ENCODE assay signal across 9 mouse cellular contexts in the genomic region with DNA sequence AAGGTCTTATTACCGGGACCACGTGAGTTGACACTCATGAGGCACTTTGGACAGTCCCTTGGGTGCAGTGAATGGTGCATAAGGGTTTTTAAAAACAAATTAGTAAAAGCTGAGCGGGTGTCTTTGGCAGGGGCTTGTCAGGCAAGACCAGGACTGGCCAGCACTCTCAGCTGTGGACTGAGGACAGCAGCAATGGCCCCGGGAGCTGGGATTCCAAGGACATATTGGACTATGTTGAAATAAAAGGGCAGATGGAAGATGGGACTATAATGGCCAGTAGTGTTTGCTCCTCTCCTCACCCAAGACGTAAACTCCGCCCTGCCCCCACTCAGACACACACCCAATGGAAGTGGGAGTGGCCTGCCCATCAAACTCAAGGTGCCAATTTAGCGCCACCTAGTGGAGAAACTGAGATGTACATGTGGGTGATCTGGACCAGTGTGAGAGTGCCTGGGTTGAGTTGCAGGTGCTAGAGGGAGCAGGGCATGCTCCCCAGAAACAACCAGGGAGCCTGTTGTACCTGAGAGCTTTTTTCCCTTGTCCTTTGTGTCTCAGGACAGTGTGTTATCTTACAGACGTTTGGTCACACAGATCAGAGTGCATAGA.
A peak's percentile ranks its signal among the peaks of the same experiment; 100 is the strongest.
DNase-seq lines count a peak whose midpoint lies in the region; ATAC-seq lines count a peak whose summit lies in the region.
"Had no signal": no experiment of that assay in that cellular context is flagged by ENCODE, and none has a peak within 500 bp of the region (broad histone marks: within the 10 kb centered on the region; RNA-seq: fewer than 3 reads in every experiment).

No protein-coding gene starts in this region.

- H3K4me3 ChIP-seq in embryonic facial prominence, embryonic 10.5 days: no peak overlapping the region
- H3K4me3 ChIP-seq in hindbrain, embryonic 10.5 days: no peak overlapping the region
- H3K4me3 ChIP-seq: liver, embryonic 15.5 days had no signal

- 19% methylated on average over 8 of the region's 8 CpGs for WGBS in embryonic facial prominence, embryonic 10.5 days
- 22% methylated on average over 8 of the region's 8 CpGs for WGBS in hindbrain, embryonic 10.5 days

- H3K4me1 ChIP-seq in embryonic facial prominence, embryonic 10.5 days: peaks cover 35% of the 10 kb centered on the region
- peaks cover 41% of the 10 kb centered on the region for H3K4me1 ChIP-seq in hindbrain, embryonic 10.5 days (replicated peaks)
- H3K4me1 ChIP-seq: liver, embryonic 15.5 days had no signal

- no peak overlapping the region for H3K27ac ChIP-seq in embryonic facial prominence, embryonic 10.5 days (replicated peaks)
- H3K27ac ChIP-seq in hindbrain, embryonic 10.5 days: no peak overlapping the region
- H3K27ac ChIP-seq: liver, embryonic 15.5 days had no signal

- DNase-seq in cerebellum, adult 11 months: peak; percentile 28
- peak; percentile 79 for DNase-seq in adrenal gland, postnatal 10 days
- DNase-seq in embryonic facial prominence, embryonic 10.5 days (ENCODE audit: low spot score): peak; percentile 76
- peak; percentile 83 for DNase-seq in hindbrain, embryonic 10.5 days (ENCODE audit: low spot score)
- peak; percentile 35 for DNase-seq in layer of hippocampus, adult 9-10 months (ENCODE audit: low spot score)
- peak; percentile 61 for DNase-seq in lung, postnatal 10 days
- peak; percentile 54 for DNase-seq in right cerebral cortex, postnatal 14 days

- no peak for ATAC-seq in cerebellum, adult (ENCODE audit: insufficient number of reproducible peaks, low FRiP score, low TSS enrichment)

- no peaks in the 10 kb centered on the region for H3K9me3 ChIP-seq in embryonic facial prominence, embryonic 10.5 days
- no peaks in the 10 kb centered on the region for H3K9me3 ChIP-seq in hindbrain, embryonic 10.5 days
- H3K9me3 ChIP-seq: liver, embryonic 15.5 days had no signal

- no peaks in the 10 kb centered on the region for H3K36me3 ChIP-seq in embryonic facial prominence, embryonic 10.5 days (replicated peaks)
- H3K36me3 ChIP-seq in hindbrain, embryonic 10.5 days: no peaks in the 10 kb centered on the region
- H3K36me3 ChIP-seq: liver, embryonic 15.5 days had no signal

- peaks cover 80% of the 10 kb centered on the region for H3K27me3 ChIP-seq in embryonic facial prominence, embryonic 10.5 days (replicated peaks; ENCODE audit: low read depth, poor library complexity, severe bottlenecking)
- H3K27me3 ChIP-seq in hindbrain, embryonic 10.5 days (ENCODE audit: insufficient read depth, poor library complexity, severe bottlenecking): peaks cover 66% of the 10 kb centered on the region

Comparison
In these comparisons a context has a peak if more than half of its experiments do, and no peak if none do; other contexts are left out.
1. DNase-seq: peak in every context shown above with its lines; median percentile 83 in hindbrain, embryonic 10.5 days; 79 in adrenal gland, postnatal 10 days; 76 in embryonic facial prominence, embryonic 10.5 days; 61 in lung, postnatal 10 days; 54 in right cerebral cortex, postnatal 14 days; 35 in layer of hippocampus, adult 9-10 months; 28 in cerebellum, adult 11 months.